12 mouse cellular contexts compared by ENCODE assay signal in the genomic region with DNA sequence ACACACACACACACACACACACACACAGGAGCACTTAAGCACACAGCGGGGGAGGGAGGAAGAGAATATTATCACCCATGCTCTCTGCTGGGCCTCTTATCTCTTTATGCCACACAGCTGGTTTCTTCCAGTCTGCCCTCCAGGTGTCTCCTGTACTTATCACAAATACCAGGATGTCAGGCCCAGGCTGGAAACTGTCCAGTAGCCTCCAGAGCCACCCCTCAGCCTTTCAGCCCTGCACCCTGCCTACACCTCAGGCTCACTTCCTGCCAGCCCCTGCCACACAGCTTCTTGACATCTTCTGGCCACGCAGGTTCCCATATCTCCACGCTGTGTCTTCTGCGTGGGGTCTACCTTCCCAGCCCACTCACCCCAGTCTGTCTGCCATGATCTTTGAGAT.
DNase-seq lines count a peak whose midpoint lies in the region; ATAC-seq and TF ChIP-seq lines count a peak whose summit lies in the region.
"Had no signal": no experiment of that assay in that cellular context is flagged by ENCODE, and none has a peak within 500 bp of the region (broad histone marks: within the 10 kb centered on the region; RNA-seq: fewer than 3 reads in every experiment).

No protein-coding gene starts in this region.

- DNase-seq in heart, postnatal 36 days: no peak
- DNase-seq in MEL (ENCODE audit: low read depth, low spot score): peak; percentile 90
- peak; percentile 74 for DNase-seq in liver, postnatal 0 days
- no peak for DNase-seq in layer of hippocampus, adult 18-20 months (ENCODE audit: low spot score in 2 of 2)
- DNase-seq in gastrocnemius, postnatal 25 days: no peak
- DNase-seq in kidney, postnatal 10 days: no peak
- DNase-seq: cerebellum, postnatal 36 days had no signal

- no peaks in the 10 kb centered on the region for H3K79me2 ChIP-seq in MEL (ENCODE audit: control insufficient read depth, insufficient read depth, low read length, poor library complexity)

- no peak for TF ChIP-seq POLR2A in MEL (IDR thresholded peaks at IDR 0.05; ENCODE audit: control insufficient read depth in 1 of 2, insufficient read depth in 1 of 2, low read depth in 1 of 2, low read length in 2 of 2, poor library complexity in 1 of 2)

- H3K27me3 ChIP-seq in heart, embryonic 13.5 days (replicated peaks): no peaks in the 10 kb centered on the region
- no peaks in the 10 kb centered on the region; a peak in 1 of 4 replicates for H3K27me3 ChIP-seq in MEL (ENCODE audit: control insufficient read depth in 1 of 2, insufficient read depth in 2 of 2, low read length in 2 of 2)
- peaks cover 9% of the 10 kb centered on the region; the same call in 1 of the 2 replicates for H3K27me3 ChIP-seq in liver, postnatal 0 days (ENCODE audit: insufficient read depth, low read length)
- H3K27me3 ChIP-seq: forebrain, embryonic 15.5 days had no signal

- H3K36me3 ChIP-seq in heart, embryonic 13.5 days: no peaks in the 10 kb centered on the region
- H3K36me3 ChIP-seq in MEL (ENCODE audit: control insufficient read depth in 1 of 2, insufficient read depth in 2 of 2, low read length in 2 of 2): peaks cover 0 to 21% of the 10 kb centered on the region in 2 experiments; a peak in 2 of 4 replicates
- H3K36me3 ChIP-seq in liver, postnatal 0 days (replicated peaks; ENCODE audit: insufficient read depth, low read length): no peaks in the 10 kb centered on the region
- H3K36me3 ChIP-seq: forebrain, embryonic 15.5 days; hindbrain, embryonic 12.5 days had no signal

- intact Hi-C loops in heart, postnatal 36 days (cut with DNase I): no loop called here

- H3K4me3 ChIP-seq in heart, embryonic 13.5 days: no peak overlapping the region
- no peak overlapping the region for H3K4me3 ChIP-seq in MEL (ENCODE audit: control insufficient read depth in 1 of 2, insufficient read depth in 1 of 2, low read depth in 2 of 2, low read length in 2 of 2)
- no peak overlapping the region for H3K4me3 ChIP-seq in liver, postnatal 0 days (ENCODE audit: low read depth, low read length)
- H3K4me3 ChIP-seq: forebrain, embryonic 15.5 days; hindbrain, embryonic 12.5 days; layer of hippocampus, adult 2 months had no signal

- TF ChIP-seq RAD21 in MEL (IDR thresholded peaks at IDR 0.05; ENCODE audit: low read depth, low read length): no peak

- no peak overlapping the region for H3K9ac ChIP-seq in heart, embryonic 13.5 days
- no peak overlapping the region for H3K9ac ChIP-seq in MEL (ENCODE audit: control insufficient read depth, low read depth, low read length, poor library complexity, severe bottlenecking)
- peak overlapping the region; percentile 44; the same call in 1 of the 2 replicates for H3K9ac ChIP-seq in liver, postnatal 0 days (replicated peaks)
- H3K9ac ChIP-seq: forebrain, embryonic 15.5 days; hindbrain, embryonic 12.5 days had no signal

- no peaks in the 10 kb centered on the region for H3K9me3 ChIP-seq in heart, embryonic 13.5 days
- no peaks in the 10 kb centered on the region for H3K9me3 ChIP-seq in MEL (replicated peaks; ENCODE audit: insufficient read depth, low read length)
- H3K9me3 ChIP-seq in liver, postnatal 0 days (ENCODE audit: low read length): no peaks in the 10 kb centered on the region
- H3K9me3 ChIP-seq: forebrain, embryonic 15.5 days; hindbrain, embryonic 12.5 days had no signal

- ATAC-seq in heart, embryonic 13.5 days (ENCODE audit: extremely low read depth, insufficient number of reproducible peaks, low FRiP score, low TSS enrichment): peak; percentile 69
- peak; percentile 87 for ATAC-seq in erythroblast, adult 5-6 weeks (replicated peaks; ENCODE audit: low FRiP score, poor library complexity, severe bottlenecking)
- ATAC-seq in liver, postnatal 0 days: peak; percentile 97
- ATAC-seq: forebrain, embryonic 15.5 days had no signal

- H3K27ac ChIP-seq in heart, embryonic 13.5 days (replicated peaks): peak overlapping the region; percentile 77
- H3K27ac ChIP-seq in MEL (ENCODE audit: control insufficient read depth, low read depth, low read length): no peak overlapping the region
- H3K27ac ChIP-seq in liver, postnatal 0 days (ENCODE audit: low read depth): peak overlapping the region; percentile 80
- H3K27ac ChIP-seq: forebrain, embryonic 15.5 days; hindbrain, embryonic 12.5 days had no signal

- H3K4me1 ChIP-seq in heart, embryonic 13.5 days: peaks cover 74% of the 10 kb centered on the region
- H3K4me1 ChIP-seq in MEL (ENCODE audit: control insufficient read depth in 1 of 2, insufficient read depth in 2 of 2, low read length in 2 of 2): peaks cover 11 to 35% of the 10 kb centered on the region in 2 experiments
- H3K4me1 ChIP-seq in liver, postnatal 0 days (ENCODE audit: insufficient read depth): peaks cover 52% of the 10 kb centered on the region

- peak; percentile 96 to 97 for TF ChIP-seq EP300 in MEL (IDR thresholded peaks at IDR 0.05; ENCODE audit: low read depth in 1 of 2, low read length in 2 of 2)
- peak; percentile 97 for TF ChIP-seq EP300 in liver, postnatal 0 days (IDR thresholded peaks at IDR 0.05; ENCODE audit: low read depth)

- TF ChIP-seq CTCF in MEL (IDR thresholded peaks at IDR 0.05 in 2 of 3, conservative IDR thresholded peaks at IDR 0.05 in 1 of 3; ENCODE audit: control insufficient read depth in 1 of 3, insufficient read depth in 1 of 3, low read depth in 2 of 3, low read length in 3 of 3, poor library complexity in 1 of 3, severe bottlenecking in 1 of 3): no peak
- TF ChIP-seq CTCF in liver, postnatal 0 days (IDR thresholded peaks at IDR 0.05; ENCODE audit: low read depth): no peak; the same call in 1 of the 2 replicates

- peak overlapping the region; percentile 79 for H3K4me2 ChIP-seq in heart, embryonic 13.5 days
- H3K4me2 ChIP-seq in liver, postnatal 0 days (ENCODE audit: low read depth, low read length): peak overlapping the region; percentile 52

- 21% methylated on average over 4 of the region's 4 CpGs for WGBS in heart, embryonic 13.5 days
- WGBS in liver, postnatal 0 days (ENCODE audit: insufficient replicate concordance): 51% methylated on average over 3 of the region's 4 CpGs

TF ChIP-seq in MEL, 35 proteins besides CTCF, POLR2A, EP300 and RAD21 (continues in another document):
- TF ChIP-seq TBP (IDR thresholded peaks at IDR 0.05; ENCODE audit: low read depth, low read length) (no peak), RCOR1 (IDR thresholded peaks at IDR 0.05; ENCODE audit: low read depth, low read length) (peak; percentile 90), BHLHE40 (IDR thresholded peaks at IDR 0.05; ENCODE audit: borderline replicate concordance, low read depth, low read length) (peak; percentile 58), TAL1 (IDR thresholded peaks at IDR 0.05; ENCODE audit: low read length) (peak; percentile 95), ZC3H11A (IDR thresholded peaks at IDR 0.05; ENCODE audit: low read depth, low read length) (no peak), GATA1 (IDR thresholded peaks at IDR 0.05; ENCODE audit: low read depth, low read length) (peak; percentile 97), KAT2A (conservative IDR thresholded peaks at IDR 0.05; ENCODE audit: low read depth, low read length) (peak; percentile 29; the same call in 1 of the 2 replicates), ZNF384 (IDR thresholded peaks at IDR 0.05; ENCODE audit: low read depth, low read length) (no peak; the same call in 1 of the 2 replicates), JUND (IDR thresholded peaks at IDR 0.05; ENCODE audit: low read depth, low read length) (no peak), MAX (IDR thresholded peaks at IDR 0.05; ENCODE audit: low read length) (peak; percentile 64), USF1 (IDR thresholded peaks at IDR 0.05; ENCODE audit: low read depth, low read length) (no peak), ZMIZ1 (IDR thresholded peaks at IDR 0.05; ENCODE audit: low read depth, low read length) (peak; percentile 57; the same call in 1 of the 2 replicates), NELFE (IDR thresholded peaks at IDR 0.05; ENCODE audit: low read depth, low read length) (no peak), MYC (IDR thresholded peaks at IDR 0.05; ENCODE audit: low read depth, low read length) (peak; percentile 73), CHD1 (IDR thresholded peaks at IDR 0.05; ENCODE audit: low read depth, low read length) (no peak), CHD2 (IDR thresholded peaks at IDR 0.05; ENCODE audit: low read length) (no peak), E2F4 (IDR thresholded peaks at IDR 0.05; ENCODE audit: borderline replicate concordance, low read depth, low read length) (no peak), UBTF (IDR thresholded peaks at IDR 0.05; ENCODE audit: borderline replicate concordance, insufficient read depth, low read depth, low read length) (no peak), MYB (IDR thresholded peaks at IDR 0.05; ENCODE audit: low read depth, low read length) (peak; percentile 34; the same call in 1 of the 2 replicates), SIN3A (IDR thresholded peaks at IDR 0.05; ENCODE audit: low read length) (peak; percentile 82), MXI1 (IDR thresholded peaks at IDR 0.05; ENCODE audit: low read depth, low read length) (peak; percentile 31; the same call in 1 of the 2 replicates), ELF1 (IDR thresholded peaks at IDR 0.05; ENCODE audit: low read depth, low read length) (peak; percentile 48), USF2 (IDR thresholded peaks at IDR 0.05; ENCODE audit: borderline replicate concordance in 1 of 2, insufficient read depth in 1 of 2, low read depth in 1 of 2, low read length in 2 of 2) (no peak), POLR2AphosphoS2 (IDR thresholded peaks at IDR 0.05; ENCODE audit: low read length) (peak; percentile 48; the same call in 1 of the 2 replicates), NRF1 (IDR thresholded peaks at IDR 0.05; ENCODE audit: insufficient read depth, low read depth, low read length, poor library complexity, severe bottlenecking) (peak; percentile 25; the same call in 1 of the 2 replicates), TCF12 (IDR thresholded peaks at IDR 0.05; ENCODE audit: low read depth, low read length) (peak; percentile 99), SMC3 (IDR thresholded peaks at IDR 0.05; ENCODE audit: low read depth, low read length) (0 out of 2 replicates have a peak, but pooled peaks have one; percentile 1), ETS1 (IDR thresholded peaks at IDR 0.05; ENCODE audit: low read depth, low read length) (peak; percentile 99), ZKSCAN1 (IDR thresholded peaks at IDR 0.05; ENCODE audit: low read depth, low read length) (no peak), HCFC1 (IDR thresholded peaks at IDR 0.05; ENCODE audit: low read depth, low read length) (peak; percentile 37; the same call in 1 of the 2 replicates), MAZ (IDR thresholded peaks at IDR 0.05; ENCODE audit: low read depth, low read length) (peak; percentile 90), MEF2A (IDR thresholded peaks at IDR 0.05; ENCODE audit: extremely low read depth, insufficient replicate concordance, low read depth, low read length, poor library complexity, severe bottlenecking) (peak; percentile 74; the same call in 1 of the 2 replicates), MAFK (IDR thresholded peaks at IDR 0.05; ENCODE audit: borderline replicate concordance, low read depth, low read length) (peak; percentile 67; the same call in 1 of the 2 replicates)

Comparison
In these comparisons a context has a peak if more than half of its experiments do, and no peak if none do; other contexts are left out.
1. DNase-seq: peak in MEL (single experiment) and liver, postnatal 0 days (single experiment); none in heart, postnatal 36 days (0 of 2), layer of hippocampus, adult 18-20 months (0 of 2), gastrocnemius, postnatal 25 days (single experiment) and kidney, postnatal 10 days (single experiment).
2. Peak in every context shown above with its lines, with median percentiles within 50 percentile points of each other: ATAC-seq.